Mouse (Mus musculus): Measurements from ENCODE around the gene Adamtsl3. TPM values are rescaled to one million over a fixed set of nuclear protein-coding genes. Genes with fewer than 3 reads are reported as not detected.

Adamtsl3 gene
- polyA plus RNA-seq, 1 experiment from 2014 or later, result 2.2 TPM

DNA sequence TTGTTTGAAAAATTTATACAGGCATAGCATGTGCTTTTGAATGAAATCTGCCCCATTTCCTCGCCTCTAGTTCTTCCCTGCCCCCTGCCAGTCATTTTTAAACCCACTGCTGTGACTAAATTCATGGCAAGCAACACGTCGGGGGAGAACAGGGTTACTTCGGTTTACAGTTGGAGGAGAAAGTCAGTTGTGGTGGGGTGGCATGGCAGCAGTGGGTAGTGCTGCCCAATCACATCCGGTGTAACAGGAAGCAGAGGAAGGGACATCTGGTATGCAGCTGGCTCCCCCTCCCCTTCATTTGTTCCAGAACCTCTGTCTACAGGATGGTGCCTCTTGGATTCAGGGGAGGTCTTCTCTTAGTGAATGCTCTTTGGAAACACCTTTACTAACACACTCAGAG lies 25.6 kb downstream of the Adamtsl3 start:
- 78% methylated on average over 5 of the region's 5 CpGs for WGBS
- no peak overlapping the region for H3K27ac ChIP-seq (replicated peaks)
- TF ChIP-seq CTCF (IDR thresholded peaks at IDR 0.05; ENCODE audit: low read depth), result no peak
- TF ChIP-seq EP300 (optimal IDR thresholded peaks at IDR 0.05), result no peak
- H3K4me2 ChIP-seq (replicated peaks; ENCODE audit: low read depth), result no peak overlapping the region
- ATAC-seq (ENCODE audit: low FRiP score, low TSS enrichment), result no peak
- no peak overlapping the region for H3K4me3 ChIP-seq (ENCODE audit: low read depth, low read length)
- no peaks in the 10 kb centered on the region for H3K36me3 ChIP-seq (ENCODE audit: control insufficient read depth, insufficient read depth, low read length)
- H3K27me3 ChIP-seq (ENCODE audit: control insufficient read depth, insufficient read depth, low read length), result no peaks in the 10 kb centered on the region
- H3K9me3 ChIP-seq (ENCODE audit: control insufficient read depth, low read length), result no peaks in the 10 kb centered on the region
- no peak overlapping the region for H3K9ac ChIP-seq (ENCODE audit: low read length)
- H3K4me1 ChIP-seq (replicated peaks; ENCODE audit: control insufficient read depth, insufficient read depth), result no peaks in the 10 kb centered on the region
- peak; percentile 6 for DNase-seq (ENCODE audit: low spot score)

GRCm38 (mm10) chr7:82364567-82364966 lies 29.1 kb downstream of the Adamtsl3 start:
- Histone ChIP-seq H3K4me3 (ENCODE audit: low read depth, low read length) (no peak overlapping the region), H3K9me3 (ENCODE audit: control insufficient read depth, low read length) (no peaks in the 10 kb centered on the region), H3K4me2 (replicated peaks; ENCODE audit: low read depth) (no peak overlapping the region), H3K27me3 (ENCODE audit: control insufficient read depth, insufficient read depth, low read length) (no peaks in the 10 kb centered on the region), H3K36me3 (ENCODE audit: control insufficient read depth, insufficient read depth, low read length) (no peaks in the 10 kb centered on the region), H3K9ac (ENCODE audit: low read length) (no peak overlapping the region), H3K27ac (replicated peaks) (no peak overlapping the region), H3K4me1 (replicated peaks; ENCODE audit: control insufficient read depth, insufficient read depth) (no peaks in the 10 kb centered on the region)
- 93% methylated on average over 3 of the region's 3 CpGs for WGBS
- DNase-seq (ENCODE audit: low spot score), result no peak
- TF ChIP-seq EP300 (optimal IDR thresholded peaks at IDR 0.05), result no peak
- TF ChIP-seq CTCF (IDR thresholded peaks at IDR 0.05; ENCODE audit: low read depth), result no peak
- no peak for ATAC-seq (ENCODE audit: low FRiP score, low TSS enrichment)

DNA sequence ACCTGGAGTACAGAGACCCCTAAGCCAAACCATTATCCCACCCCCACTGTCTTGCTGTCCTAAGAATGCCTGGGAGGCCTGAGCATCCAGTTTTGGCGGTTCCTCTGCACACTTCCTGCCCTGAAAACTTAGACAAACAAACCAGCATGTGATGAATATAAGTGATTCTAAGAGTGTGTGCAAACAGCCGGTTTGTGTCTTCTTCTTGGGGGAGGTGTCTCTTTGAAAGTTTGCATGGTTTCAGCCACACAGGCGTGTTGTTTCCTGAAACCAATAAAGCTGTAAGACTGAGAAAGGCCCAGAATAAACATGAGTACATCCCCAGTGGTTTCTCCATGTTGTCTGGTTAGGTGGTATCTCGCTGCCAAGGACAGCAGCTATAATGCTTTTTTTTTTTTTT lies 30.6 kb downstream of the Adamtsl3 start:
- DNase-seq (ENCODE audit: low spot score) (no peak), ATAC-seq (ENCODE audit: low FRiP score, low TSS enrichment) (peak; percentile 18; the same call in 1 of the 2 replicates)
- H3K4me2 ChIP-seq (replicated peaks; ENCODE audit: low read depth), result no peak overlapping the region
- no peak overlapping the region for H3K27ac ChIP-seq (replicated peaks)
- no peaks in the 10 kb centered on the region for H3K4me1 ChIP-seq (replicated peaks; ENCODE audit: control insufficient read depth, insufficient read depth)
- WGBS, result 40% methylated on average over 4 of the region's 4 CpGs
- H3K9ac ChIP-seq (ENCODE audit: low read length), result no peak overlapping the region
- no peak overlapping the region for H3K4me3 ChIP-seq (ENCODE audit: low read depth, low read length)
- H3K9me3 ChIP-seq (ENCODE audit: control insufficient read depth, low read length), result no peaks in the 10 kb centered on the region
- H3K36me3 ChIP-seq (ENCODE audit: control insufficient read depth, insufficient read depth, low read length), result no peaks in the 10 kb centered on the region
- TF ChIP-seq CTCF (IDR thresholded peaks at IDR 0.05; ENCODE audit: low read depth), result no peak
- no peak for TF ChIP-seq EP300 (optimal IDR thresholded peaks at IDR 0.05)
- no peaks in the 10 kb centered on the region for H3K27me3 ChIP-seq (ENCODE audit: control insufficient read depth, insufficient read depth, low read length)

- no peaks in the 10 kb centered on the region for H3K27me3 ChIP-seq (ENCODE audit: control insufficient read depth, insufficient read depth, low read length)
- H3K4me2 ChIP-seq (replicated peaks; ENCODE audit: low read depth), result no peak overlapping the region
- H3K4me1 ChIP-seq (replicated peaks; ENCODE audit: control insufficient read depth, insufficient read depth), result no peaks in the 10 kb centered on the region
- no peak for DNase-seq (ENCODE audit: low spot score)
- H3K36me3 ChIP-seq (ENCODE audit: control insufficient read depth, insufficient read depth, low read length), result no peaks in the 10 kb centered on the region
- TF ChIP-seq EP300 (optimal IDR thresholded peaks at IDR 0.05) (no peak), CTCF (IDR thresholded peaks at IDR 0.05; ENCODE audit: low read depth) (no peak)
- no peak overlapping the region for H3K9ac ChIP-seq (ENCODE audit: low read length)
- no peak for ATAC-seq (ENCODE audit: low FRiP score, low TSS enrichment)
- no peak overlapping the region for H3K27ac ChIP-seq (replicated peaks)
- no peak overlapping the region for H3K4me3 ChIP-seq (ENCODE audit: low read depth, low read length)
- H3K9me3 ChIP-seq (ENCODE audit: control insufficient read depth, low read length), result no peaks in the 10 kb centered on the region
- WGBS, result 66% methylated on average over 5 of the region's 5 CpGs
Measured at GRCm38 (mm10) chr7:82366471-82366870, 31.0 kb downstream of the Adamtsl3 start.

GRCm38 (mm10) chr7:82368047-82368446 lies 32.6 kb downstream of the Adamtsl3 start:
- WGBS, result 56% methylated on average over 2 of the region's 2 CpGs
- Histone ChIP-seq H3K4me3 (ENCODE audit: low read depth, low read length) (no peak overlapping the region), H3K9me3 (ENCODE audit: control insufficient read depth, low read length) (no peaks in the 10 kb centered on the region), H3K4me2 (replicated peaks; ENCODE audit: low read depth) (no peak overlapping the region), H3K4me1 (replicated peaks; ENCODE audit: control insufficient read depth, insufficient read depth) (no peaks in the 10 kb centered on the region), H3K27ac (replicated peaks) (no peak overlapping the region), H3K27me3 (ENCODE audit: control insufficient read depth, insufficient read depth, low read length) (no peaks in the 10 kb centered on the region), H3K9ac (ENCODE audit: low read length) (no peak overlapping the region), H3K36me3 (ENCODE audit: control insufficient read depth, insufficient read depth, low read length) (no peaks in the 10 kb centered on the region)
- ATAC-seq (ENCODE audit: low FRiP score, low TSS enrichment) (no peak), DNase-seq (ENCODE audit: low spot score) (no peak)
- TF ChIP-seq CTCF (IDR thresholded peaks at IDR 0.05; ENCODE audit: low read depth) (no peak), EP300 (optimal IDR thresholded peaks at IDR 0.05) (no peak)

GRCm38 (mm10) chr7:82370132-82370531 lies 34.6 kb downstream of the Adamtsl3 start:
- WGBS, result 57% methylated on average over 8 of the region's 8 CpGs
- no peaks in the 10 kb centered on the region for H3K9me3 ChIP-seq (ENCODE audit: control insufficient read depth, low read length)
- no peaks in the 10 kb centered on the region for H3K4me1 ChIP-seq (replicated peaks; ENCODE audit: control insufficient read depth, insufficient read depth)
- no peak overlapping the region for H3K4me2 ChIP-seq (replicated peaks; ENCODE audit: low read depth)
- H3K27ac ChIP-seq (replicated peaks), result no peak overlapping the region
- TF ChIP-seq EP300 (optimal IDR thresholded peaks at IDR 0.05), result no peak
- H3K4me3 ChIP-seq (ENCODE audit: low read depth, low read length), result no peak overlapping the region
- H3K9ac ChIP-seq (ENCODE audit: low read length), result no peak overlapping the region
- DNase-seq (ENCODE audit: low spot score) (no peak), ATAC-seq (ENCODE audit: low FRiP score, low TSS enrichment) (peak; percentile 40; the same call in 1 of the 2 replicates)
- H3K27me3 ChIP-seq (ENCODE audit: control insufficient read depth, insufficient read depth, low read length), result no peaks in the 10 kb centered on the region
- H3K36me3 ChIP-seq (ENCODE audit: control insufficient read depth, insufficient read depth, low read length), result no peaks in the 10 kb centered on the region

Data from stomach, postnatal 0 days (tissue).